In genomic region chr6:122742228-122742899, GRCm38 (mm10) we compare ENCODE assay signal across 8 mouse cellular contexts. TPM values are rescaled to one million over a fixed set of nuclear protein-coding genes. Genes with fewer than 3 reads are reported as not detected.
DNase-seq lines count a peak whose midpoint lies in the region; ATAC-seq and TF ChIP-seq lines count a peak whose summit lies in the region.

No protein-coding gene starts in this region.

- WGBS in lung, postnatal 0 days: under 1% methylated on average over 23 of the region's 23 CpGs

- no peak overlapping the region for H3K27ac ChIP-seq in lung, postnatal 0 days (ENCODE audit: low read length)

- no peak for TF ChIP-seq EP300 in lung, postnatal 0 days (IDR thresholded peaks at IDR 0.05)

- H3K27me3 ChIP-seq in lung, postnatal 0 days (replicated peaks; ENCODE audit: insufficient read depth, low read length): peaks cover 10% of the 10 kb centered on the region; the same call in 1 of the 2 replicates

- peak overlapping the region; percentile 36 for H3K4me3 ChIP-seq in lung, postnatal 0 days (ENCODE audit: low read depth, low read length)

- H3K9me3 ChIP-seq in lung, postnatal 0 days (ENCODE audit: low read length): no peaks in the 10 kb centered on the region

- no peak for TF ChIP-seq CTCF in lung, postnatal 0 days (IDR thresholded peaks at IDR 0.05)

- peaks cover 7% of the 10 kb centered on the region; the same call in 1 of the 2 replicates for H3K4me1 ChIP-seq in lung, postnatal 0 days (ENCODE audit: insufficient read depth, low read depth, low read length)

- peak; percentile 23; the same call in 1 of the 2 replicates for ATAC-seq in lung, postnatal 0 days

- intact Hi-C loops in heart, postnatal 10 days (cut with DNase I): loop anchor here (5.0 kb wide), 1 partner anchor 130 kb away; the partner anchor contains the start of gene Necap1

- H3K9ac ChIP-seq in lung, postnatal 0 days (replicated peaks; ENCODE audit: low read depth): no peak overlapping the region

- peak; percentile 61 to 65 for DNase-seq in B cell, adult 2 months
- DNase-seq in R1 (ENCODE audit: low read depth, low spot score): peak; percentile 96
- peak; percentile 70 for DNase-seq in embryo, embryonic 11 days
- DNase-seq in heart, postnatal 10 days: peak; percentile 16 to 26
- DNase-seq in layer of hippocampus, postnatal 14 days (ENCODE audit: low spot score in 2 of 2): peak; percentile 57 to 68
- DNase-seq in lung, postnatal 0 days (ENCODE audit: low spot score): peak; percentile 65
- peak; percentile 75 for DNase-seq in retina, postnatal 1 day
- no peak for DNase-seq in ovary, postnatal 36 days (ENCODE audit: low spot score)

- peak overlapping the region; percentile 61 for H3K4me2 ChIP-seq in lung, postnatal 0 days (replicated peaks; ENCODE audit: low read depth, low read length)

- no peaks in the 10 kb centered on the region for H3K36me3 ChIP-seq in lung, postnatal 0 days (ENCODE audit: insufficient read depth, low read length)

RNA-seq across cellular contexts. Expression of gene Nanog, which starts 35.1 kb away (rescaled TPM):
- not detected for total RNA-seq in heart, postnatal 10 days (2021)
- total RNA-seq in layer of hippocampus, postnatal 14 days (2021): not detected
- 0.24 and 0.36 TPM in 2 replicates for polyA plus RNA-seq in lung, postnatal 0 days (2015; fragmentation: Nextera tagmentation; extraction: Ambion mirVana)

RNA-seq across cellular contexts. Expression of gene Slc2a3, which starts 59.1 kb away (rescaled TPM):
- 1 to 10 TPM; 2.1 to 2.5 TPM for total RNA-seq in heart, postnatal 10 days (2021)
- 100 to 1,000 TPM; 124 to 130 TPM for total RNA-seq in layer of hippocampus, postnatal 14 days (2021)
- 3.8 and 5.0 TPM in 2 replicates for polyA plus RNA-seq in lung, postnatal 0 days (2015; fragmentation: Nextera tagmentation; extraction: Ambion mirVana)

Comparison
In these comparisons a context has a peak if more than half of its experiments do, and no peak if none do; other contexts are left out.
1. RNA of gene Slc2a3, which starts 59.1 kb away (total RNA-seq): 124 to 130 TPM in layer of hippocampus, postnatal 14 days; 2.1 to 2.5 TPM in heart, postnatal 10 days; every median in the first group is over 10 times any median in the second.